Mouse (Mus musculus): ENCODE data around the gene Olfr1366. TPM values are rescaled to one million over a fixed set of nuclear protein-coding genes. Genes with fewer than 3 reads are reported as not detected.
"Not testable (repeated sequence)": the region's sequence is repeated elsewhere in the genome, so short reads cannot be mapped to it uniquely, and the experiment has no call there.

Olfr1366 gene
- total RNA-seq (2021) = not detected
- long read RNA-seq, experiment 1 = 0 reads
- long read RNA-seq, experiment 2 = 0 reads

GRCm38 (mm10) chr13:21542708-21543107 is at the start of gene Olfr1366:
TSS of gene Olfr1366 (minus strand) at chr13:21542808.
- no peak within 1 kb of the TSS for H3K27ac ChIP-seq
- TF ChIP-seq CTCF (conservative IDR thresholded peaks at IDR 0.05) = no peak
- no peak for DNase-seq (ENCODE audit: low spot score in 2 of 2)
- H3K4me3 ChIP-seq = no peak within 1 kb of the TSS

GRCm38 (mm10) chr13:21591618-21592017 is 49.0 kb upstream of the Olfr1366 start:
- no peak overlapping the region for H3K4me3 ChIP-seq
- DNase-seq (ENCODE audit: low spot score in 2 of 2) = no peak
- no peak overlapping the region for H3K27ac ChIP-seq
- TF ChIP-seq CTCF (conservative IDR thresholded peaks at IDR 0.05) = no peak

- DNase-seq (ENCODE audit: low spot score in 2 of 2) = no peak
- no peak for TF ChIP-seq CTCF (conservative IDR thresholded peaks at IDR 0.05)
- no peak within 1 kb of the TSS for H3K27ac ChIP-seq
- no peak within 1 kb of the TSS for H3K4me3 ChIP-seq
These were observed 39.1 kb upstream of the Olfr1366 start, which contains the start of gene Olfr1364 for GRCm38 (mm10) chr13:21581659-21582058. TSS of gene Olfr1364 (minus strand) at chr13:21581759.

GRCm38 (mm10) chr13:21559793-21560192 is 17.2 kb upstream of the Olfr1366 start, which contains the start of gene Olfr1535:
TSS of gene Olfr1535 (minus strand) at chr13:21559893.
- no peak within 1 kb of the TSS for H3K27ac ChIP-seq
- DNase-seq (ENCODE audit: low spot score in 2 of 2) = no peak
- no peak for TF ChIP-seq CTCF (conservative IDR thresholded peaks at IDR 0.05)
- H3K4me3 ChIP-seq = no peak within 1 kb of the TSS

- no peak for TF ChIP-seq CTCF (conservative IDR thresholded peaks at IDR 0.05)
- DNase-seq (ENCODE audit: low spot score in 2 of 2) = no peak
- Histone ChIP-seq H3K4me3 (no peak overlapping the region), H3K27ac (no peak overlapping the region)
These were observed 8.0 kb upstream of the Olfr1366 start for GRCm38 (mm10) chr13:21550416-21551110.

GRCm38 (mm10) chr13:21549487-21549886 is 6.9 kb upstream of the Olfr1366 start:
- TF ChIP-seq CTCF (conservative IDR thresholded peaks at IDR 0.05) = no peak

GRCm38 (mm10) chr13:21530781-21531201 is 11.8 kb downstream of the Olfr1366 start, which contains the start of gene Zkscan8:
TSS of gene Zkscan8 (minus strand) at chr13:21531120.
- Histone ChIP-seq H3K27ac (peak within 1 kb of the TSS; percentile 94), H3K4me3 (peak within 1 kb of the TSS; percentile 95)
- no peak for TF ChIP-seq CTCF (conservative IDR thresholded peaks at IDR 0.05)
- peak; percentile 81 to 82 for DNase-seq (ENCODE audit: low spot score in 2 of 2)

More at GRCm38 (mm10) chr13:21549487-21549886, 6.9 kb upstream of the Olfr1366 start:
- DNase-seq (ENCODE audit: low spot score in 2 of 2) = no peak
- no peak overlapping the region for H3K4me3 ChIP-seq
- H3K27ac ChIP-seq = no peak overlapping the region

GRCm38 (mm10) chr13:21530136-21530535 is 12.5 kb downstream of the Olfr1366 start:
- H3K4me3 ChIP-seq = peak overlapping the region; percentile 95
- DNase-seq (ENCODE audit: low spot score in 2 of 2) = no peak
- TF ChIP-seq CTCF (conservative IDR thresholded peaks at IDR 0.05) = no peak
- no peak overlapping the region for H3K27ac ChIP-seq

GRCm38 (mm10) chr13:21506221-21506649 is 36.4 kb downstream of the Olfr1366 start:
- no peak for TF ChIP-seq CTCF (conservative IDR thresholded peaks at IDR 0.05)
- peak; percentile 79 to 83 for DNase-seq (ENCODE audit: low spot score in 2 of 2)
- H3K4me3 ChIP-seq = peak overlapping the region; percentile 66
- H3K27ac ChIP-seq = peak overlapping the region; percentile 88

- no peak overlapping the region for H3K4me3 ChIP-seq
- no peak overlapping the region for H3K27ac ChIP-seq
- TF ChIP-seq CTCF (conservative IDR thresholded peaks at IDR 0.05) = no peak
- no peak for DNase-seq (ENCODE audit: low spot score in 2 of 2)
These were observed 40.3 kb downstream of the Olfr1366 start for GRCm38 (mm10) chr13:21502296-21502695.

GRCm38 (mm10) chr13:21501182-21501581 is 41.4 kb downstream of the Olfr1366 start, which contains the start of gene Gm11273:
TSS of gene Gm11273 (minus strand) at chr13:21501418.
- H3K27ac ChIP-seq; DNase-seq (ENCODE audit: low spot score in 2 of 2); H3K4me3 ChIP-seq: not testable (repeated sequence)

GRCm38 (mm10) chr13:21495080-21495479 is 47.5 kb downstream of the Olfr1366 start, which contains the start of gene AK157302:
TSS of gene AK157302 (plus strand) at chr13:21495223.
- H3K4me3 ChIP-seq = no peak within 1 kb of the TSS
- no peak for TF ChIP-seq CTCF (conservative IDR thresholded peaks at IDR 0.05)
- DNase-seq (ENCODE audit: low spot score in 2 of 2) = no peak
- H3K27ac ChIP-seq = no peak within 1 kb of the TSS

- Histone ChIP-seq H3K27ac (no peak overlapping the region), H3K4me3 (no peak overlapping the region)
- DNase-seq (ENCODE audit: low spot score in 2 of 2) = no peak
- no peak for TF ChIP-seq CTCF (conservative IDR thresholded peaks at IDR 0.05)
These were observed 49.8 kb downstream of the Olfr1366 start for GRCm38 (mm10) chr13:21492847-21493246.

GRCm38 (mm10) chr13:21486881-21487280 is 55.7 kb downstream of the Olfr1366 start:
- no peak for TF ChIP-seq CTCF (conservative IDR thresholded peaks at IDR 0.05)
- DNase-seq (ENCODE audit: low spot score in 2 of 2) = no peak
- Histone ChIP-seq H3K4me3 (no peak overlapping the region), H3K27ac (no peak overlapping the region)

Other genes with a start within 250 kb of the Olfr1366 start
- not detected for gene Gpx6, start 230.7 kb downstream of the Olfr1366 start, total RNA-seq (2021)
- gene Olfr1367, start 195.9 kb downstream of the Olfr1366 start, total RNA-seq (2021) = not detected
- gene Zscan12, start 180.0 kb downstream of the Olfr1366 start, total RNA-seq (2021) = 1 to 10 TPM; 9.4 to 10.0 TPM
- gene Zkscan3, start 140.1 kb downstream of the Olfr1366 start, total RNA-seq (2021) = 10 to 100 TPM; 36.0 to 43.5 TPM
- 1 to 10 TPM; 1.1 to 1.6 TPM for gene Pgbd1, start 101.8 kb downstream of the Olfr1366 start, total RNA-seq (2021)
- gene Zscan26, start 89.1 kb downstream of the Olfr1366 start, total RNA-seq (2021) = 10 to 100 TPM; 55.4 to 55.9 TPM
- gene Nkapl, start 74.3 kb downstream of the Olfr1366 start, total RNA-seq (2021) = under 1 TPM; 0.56 to 0.92 TPM
- gene Zkscan4, start 63.9 kb downstream of the Olfr1366 start, total RNA-seq (2021) = 1 to 10 TPM; 6.5 TPM
- not detected for gene Gm10065, start 63.4 kb downstream of the Olfr1366 start, total RNA-seq (2021)
- 10 to 100 TPM; 19.4 to 21.2 TPM for gene AK157302, start 47.6 kb downstream of the Olfr1366 start, total RNA-seq (2021)
- 10 to 100 TPM; 59.2 to 60.9 TPM for gene Gm11273, start 41.4 kb downstream of the Olfr1366 start, total RNA-seq (2021)
- gene Zkscan8, start 11.7 kb downstream of the Olfr1366 start, total RNA-seq (2021) = 10 to 100 TPM; 20.2 to 23.4 TPM
- gene Olfr1535, start 17.1 kb upstream of the Olfr1366 start, total RNA-seq (2021) = not detected
- not detected for gene Olfr1364, start 39.0 kb upstream of the Olfr1366 start, total RNA-seq (2021)
- not detected for gene Olfr1362, start 71.2 kb upstream of the Olfr1366 start, total RNA-seq (2021)
- gene Olfr11, start 99.7 kb upstream of the Olfr1366 start, total RNA-seq (2021) = not detected
- not detected for gene Olfr1361, start 120.6 kb upstream of the Olfr1366 start, total RNA-seq (2021)
- gene Olfr1360, start 134.6 kb upstream of the Olfr1366 start, total RNA-seq (2021) = not detected
- gene Olfr1359, start 155.3 kb upstream of the Olfr1366 start, total RNA-seq (2021) = not detected
- gene Hist1h2bl, start 173.3 kb upstream of the Olfr1366 start, total RNA-seq (2021) = 10 to 100 TPM; 25.0 to 36.7 TPM
- 10 to 100 TPM; 27.6 to 54.9 TPM for gene Hist1h2ai, start 173.6 kb upstream of the Olfr1366 start, total RNA-seq (2021)
- 10 to 100 TPM; 51.3 to 58.2 TPM for gene Hist1h3h, start 174.9 kb upstream of the Olfr1366 start, total RNA-seq (2021)
- gene Hist1h2bm, start 179.2 kb upstream of the Olfr1366 start, total RNA-seq (2021) = 1 to 10 TPM; 4.2 to 8.2 TPM
- 10 to 100 TPM; 16.7 to 19.3 TPM for gene Hist1h4j, start 192.3 kb upstream of the Olfr1366 start, total RNA-seq (2021)
- gene Hist1h4k, start 207.7 kb upstream of the Olfr1366 start, total RNA-seq (2021) = 100 to 1,000 TPM; 269 to 298 TPM
- gene Hist1h2ak, start 211.0 kb upstream of the Olfr1366 start, total RNA-seq (2021) = 10 to 100 TPM; 15.1 TPM
- gene Hist1h2bn, start 211.3 kb upstream of the Olfr1366 start, total RNA-seq (2021) = 1 to 10 TPM; 8.3 to 9.4 TPM
- 1 to 10 TPM; 6.3 to 8.1 TPM for gene Hist1h1b, start 237.8 kb upstream of the Olfr1366 start, total RNA-seq (2021)
- gene Hist1h3i, start 240.6 kb upstream of the Olfr1366 start, total RNA-seq (2021) = 10 to 100 TPM; 61.0 to 71.7 TPM
- 1 to 10 TPM in 1 of 2 experiments, not detected in 1; 2.8 TPM for gene Hist1h2an, start 244.4 kb upstream of the Olfr1366 start, total RNA-seq (2021)
- 1 to 10 TPM; 6.8 to 8.1 TPM for gene Hist1h2bp, start 244.7 kb upstream of the Olfr1366 start, total RNA-seq (2021)